Mouse (Mus musculus) brain, embryonic 14.5 days (tissue): ENCODE measurements around the gene Pcdh8.

Experiments
- CTCF ChIP-seq: fragments of 200-500 bp; IDR thresholded peaks from 2 replicates; pipeline ENCODE4 v1.5.1; 2012; ENCODE audit warnings: inconsistent platforms, mild to moderate bottlenecking, moderate library complexity, borderline replicate concordance; ENCODE audit not compliant: insufficient read depth, insufficient read length; ENCODE audit errors: extremely low read depth
- POLR2A ChIP-seq: fragments of 200-500 bp; IDR thresholded peaks from 2 replicates; pipeline ENCODE4 v1.6.1; 2012; ENCODE audit warnings: mild to moderate bottlenecking, inconsistent platforms, borderline replicate concordance; ENCODE audit not compliant: poor library complexity, insufficient read depth, insufficient read length, severe bottlenecking; ENCODE audit errors: extremely low read depth

- TF ChIP-seq CTCF: no peak
- no peak for TF ChIP-seq POLR2A
Measured at GRCm38 (mm10) chr14:79779841-79780240, 8.7 kb upstream of the Pcdh8 start.
